Mouse (Mus musculus) spleen, adult 2 months (tissue): Measurements from ENCODE around the gene Lrrc27. TPM values are rescaled to one million over a fixed set of nuclear protein-coding genes. Genes with fewer than 3 reads are reported as not detected.

Experiments
- DNase-seq, 2 experiments: peaks; one replicate each; pipeline versions ENCODE4 v3.0.0 to v3.0.0-alpha.2; 2012 to 2021; ENCODE audit warnings: low spot score in 2 of 2, low read depth in 1 of 2
- H3K27ac ChIP-seq: fragments of 200-500 bp; 2 replicates; pipeline ENCODE4 v1.5.1; 2012; ENCODE audit warnings: low read length, inconsistent platforms; ENCODE audit not compliant: insufficient read depth
- H3K27me3 ChIP-seq: fragments of 200-500 bp; 2 replicates; pipeline ENCODE4 v1.6.1; 2012; ENCODE audit warnings: mild to moderate bottlenecking, moderate library complexity, low read length, inconsistent platforms; ENCODE audit not compliant: control insufficient read depth, insufficient read depth
- H3K36me3 ChIP-seq: fragments of 200-500 bp; 2 replicates; pipeline ENCODE4 v1.6.1; 2012; ENCODE audit warnings: mild to moderate bottlenecking, low read length, inconsistent platforms; ENCODE audit not compliant: control insufficient read depth, insufficient read depth
- H3K4me1 ChIP-seq: fragments of 200-500 bp; 2 replicates; pipeline ENCODE4 v1.6.1; 2011; ENCODE audit warnings: inconsistent platforms; ENCODE audit not compliant: control insufficient read depth, insufficient read depth, insufficient read length
- H3K4me3 ChIP-seq: fragments of 200-500 bp; 2 replicates; pipeline ENCODE4 v1.5.1; 2011; ENCODE audit warnings: mild to moderate bottlenecking, inconsistent platforms; ENCODE audit not compliant: insufficient read depth, insufficient read length; ENCODE audit errors: extremely low read depth
- CTCF ChIP-seq: fragments of 200-500 bp; IDR thresholded peaks from 2 replicates; pipeline ENCODE4 v1.5.1; 2011; ENCODE audit warnings: mild to moderate bottlenecking, inconsistent platforms; ENCODE audit not compliant: insufficient read depth, insufficient read length, insufficient replicate concordance; ENCODE audit errors: extremely low read depth
- POLR2A ChIP-seq: fragments of 200-500 bp; IDR thresholded peaks from 2 replicates; pipeline ENCODE4 v1.6.1; 2011; ENCODE audit warnings: low read depth, low read length, inconsistent platforms
- WGBS: fragments of 180-500 bp; shearing (Covaris S2); methylation state at CpG from one replicate; pipeline ENCODE4 v1.1.7; 2018; 5-methylcytosine and 5-hydroxymethylcytosine counted together
- polyA plus RNA-seq: library from polyadenylated mRNA; depleted of rRNA; stranded (reverse); fragments of >200 nt; gene quantifications from 2 replicates; pipeline ENCODE4 v1.2.3, GENCODE M21; 2012; rRNA removed

Gene Lrrc27
- polyA plus RNA-seq, 1 experiment = 1.8 TPM

DNA sequence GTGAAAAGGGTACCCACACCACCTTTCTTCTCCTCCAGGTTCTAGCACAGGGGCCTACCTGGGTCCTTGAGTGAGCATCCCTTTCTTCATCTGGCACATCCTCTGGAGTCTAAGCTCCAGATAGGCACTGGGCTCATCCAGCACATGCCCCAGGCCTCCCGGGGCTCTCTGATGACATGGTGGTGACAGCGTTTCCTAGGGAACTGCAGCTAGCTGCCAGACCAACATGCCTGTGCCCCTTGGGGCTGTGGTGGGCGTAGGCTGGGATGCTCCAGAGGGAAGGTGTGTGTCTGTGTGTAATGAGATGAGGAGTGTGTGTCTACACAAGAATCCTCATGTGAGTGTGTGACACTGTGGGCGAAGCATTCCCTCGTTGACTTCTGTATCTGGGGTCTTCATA, 66.8 kb downstream of the Lrrc27 start:
- no peak overlapping the region for H3K4me3 ChIP-seq
- no peak for DNase-seq
- no peaks in the 10 kb centered on the region for H3K4me1 ChIP-seq
- H3K27me3 ChIP-seq = no peaks in the 10 kb centered on the region
- no peak overlapping the region for H3K27ac ChIP-seq
- TF ChIP-seq CTCF = no peak
- TF ChIP-seq POLR2A = no peak
- WGBS = 82% methylated on average over 5 of the region's 5 CpGs
- no peaks in the 10 kb centered on the region for H3K36me3 ChIP-seq

DNA sequence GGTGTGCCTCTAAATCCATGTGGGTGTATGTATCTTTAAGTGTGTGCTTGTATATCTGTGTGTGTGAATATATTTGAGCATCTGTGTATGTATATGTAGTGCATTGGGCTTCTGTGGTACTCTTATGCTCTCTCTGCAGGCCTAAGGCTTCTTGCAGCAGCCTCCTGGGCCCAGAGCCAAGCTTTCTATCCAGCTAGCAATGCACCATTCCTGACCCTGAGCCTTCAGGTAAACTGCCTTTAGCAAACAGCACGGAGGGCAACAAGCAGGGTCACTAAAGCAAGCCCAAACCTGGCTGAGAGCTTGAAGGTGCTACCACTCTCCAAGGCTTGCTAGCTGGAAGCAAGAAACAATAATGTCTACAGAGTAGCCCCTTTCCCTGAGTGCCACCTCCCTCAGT, 67.3 kb downstream of the Lrrc27 start:
- TF ChIP-seq CTCF = no peak
- no peak for TF ChIP-seq POLR2A
- WGBS = 83% methylated on average over 1 of the region's 1 CpGs
- no peaks in the 10 kb centered on the region for H3K27me3 ChIP-seq
- no peak overlapping the region for H3K27ac ChIP-seq
- H3K4me3 ChIP-seq = no peak overlapping the region
- H3K4me1 ChIP-seq = no peaks in the 10 kb centered on the region
- no peaks in the 10 kb centered on the region for H3K36me3 ChIP-seq
- no peak for DNase-seq

DNA sequence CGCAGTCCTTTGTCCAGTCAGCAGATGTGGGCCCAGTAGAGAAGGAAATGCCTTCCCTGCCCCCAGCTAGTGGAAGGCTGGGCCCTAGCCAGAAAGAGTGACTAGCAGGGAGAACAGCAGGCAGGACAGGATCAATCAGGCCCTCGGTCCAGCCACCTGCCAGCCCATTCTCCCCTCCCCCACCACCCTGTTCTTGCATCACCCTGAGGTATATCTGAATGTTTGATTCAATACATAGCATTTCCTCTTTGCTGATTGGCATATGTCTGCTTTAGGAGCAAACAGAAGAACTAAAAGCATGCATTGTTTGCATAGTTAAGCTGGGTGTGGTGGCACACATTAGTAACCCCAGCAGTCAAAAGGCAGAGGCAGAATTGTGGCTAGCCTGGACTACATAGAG, 68.4 kb downstream of the Lrrc27 start:
- H3K27me3 ChIP-seq = no peaks in the 10 kb centered on the region
- H3K36me3 ChIP-seq = no peaks in the 10 kb centered on the region
- no peak overlapping the region for H3K27ac ChIP-seq
- H3K4me3 ChIP-seq = no peak overlapping the region
- TF ChIP-seq POLR2A = no peak
- no peak for TF ChIP-seq CTCF
- WGBS = 54% methylated on average over 2 of the region's 2 CpGs
- no peak for DNase-seq
- H3K4me1 ChIP-seq = no peaks in the 10 kb centered on the region

DNA sequence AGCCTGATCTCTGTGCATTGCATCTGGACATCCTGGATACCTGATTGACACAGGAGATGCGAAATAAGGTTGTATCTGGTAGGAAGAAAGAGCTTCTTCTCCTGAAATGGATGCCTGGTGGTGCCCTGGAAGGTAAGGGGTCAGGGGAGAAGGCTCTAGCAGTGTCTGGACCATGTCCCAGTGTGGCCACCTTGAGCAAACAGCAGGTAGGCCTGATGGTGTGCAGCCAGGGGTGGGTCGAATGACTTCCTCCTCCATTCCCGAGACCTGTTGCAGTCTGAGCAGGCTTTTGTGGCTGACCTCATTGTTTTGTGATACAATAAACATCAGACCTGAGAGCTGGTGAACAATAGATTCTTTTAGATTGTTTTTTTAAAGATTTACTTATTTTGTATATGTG, 69.2 kb downstream of the Lrrc27 start:
- no peak overlapping the region for H3K27ac ChIP-seq
- no peaks in the 10 kb centered on the region for H3K27me3 ChIP-seq
- no peaks in the 10 kb centered on the region for H3K4me1 ChIP-seq
- no peak for DNase-seq
- no peak overlapping the region for H3K4me3 ChIP-seq
- H3K36me3 ChIP-seq = no peaks in the 10 kb centered on the region
- no peak for TF ChIP-seq CTCF
- no peak for TF ChIP-seq POLR2A
- 69% methylated on average over 3 of the region's 3 CpGs for WGBS

DNA sequence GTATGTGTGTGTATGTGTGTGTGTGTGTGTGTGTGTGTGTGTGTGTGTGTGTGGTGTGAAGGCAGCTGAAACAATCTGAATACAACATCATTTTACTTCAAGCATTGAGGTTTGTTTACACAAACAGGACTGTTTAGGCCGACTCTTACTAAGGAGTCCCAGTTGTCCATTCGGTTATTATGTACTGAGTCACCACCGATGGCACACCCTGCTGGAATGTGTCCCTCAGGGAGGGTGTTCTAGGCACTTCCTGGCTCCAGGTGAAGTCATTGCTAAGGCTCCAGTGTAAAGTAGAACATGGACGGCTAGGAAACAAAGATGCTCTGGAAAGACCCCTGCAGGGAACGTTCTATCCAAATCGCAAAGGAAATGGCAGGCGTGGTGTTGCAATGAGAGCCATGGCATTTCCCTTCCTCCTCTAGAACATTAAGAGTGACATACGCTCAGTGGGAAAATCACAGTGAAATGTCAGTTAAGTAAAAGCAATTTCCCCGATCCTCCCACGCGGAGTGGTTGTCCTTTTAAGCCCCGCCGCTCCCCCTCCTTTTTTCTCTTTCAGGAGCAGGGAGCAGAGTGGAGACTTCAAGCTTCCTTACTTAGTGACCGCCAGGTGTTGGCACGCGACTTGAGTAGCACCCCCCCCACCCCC, 72.6 kb downstream of the Lrrc27 start:
- Histone ChIP-seq H3K4me1 (no peaks in the 10 kb centered on the region), H3K4me3 (no peak overlapping the region), H3K36me3 (no peaks in the 10 kb centered on the region), H3K27me3 (no peaks in the 10 kb centered on the region), H3K27ac (no peak overlapping the region)
- TF ChIP-seq POLR2A (no peak), CTCF (no peak)
- no peak for DNase-seq
- 81% methylated on average over 16 of the region's 16 CpGs for WGBS

DNA sequence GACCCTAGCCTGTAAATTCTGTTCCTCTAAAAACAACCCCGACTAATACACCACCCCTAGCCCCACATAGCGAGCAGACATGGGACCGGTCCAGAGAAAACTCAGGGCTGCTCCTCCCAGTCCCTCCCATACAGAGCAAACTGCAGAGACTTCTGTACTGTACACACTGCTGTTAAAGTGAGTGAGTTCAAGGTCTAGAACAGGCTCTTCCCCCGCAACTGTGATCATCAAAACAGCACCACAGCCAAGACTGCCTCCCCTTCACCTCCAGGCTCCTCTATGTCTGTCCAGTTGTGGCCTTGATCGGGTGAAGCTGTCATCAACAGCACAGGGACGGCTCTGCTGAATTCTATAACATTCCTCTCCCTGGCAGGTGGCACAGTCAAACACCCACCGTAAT, 75.8 kb downstream of the Lrrc27 start:
- TF ChIP-seq POLR2A (no peak), CTCF (no peak)
- no peak overlapping the region for H3K4me3 ChIP-seq
- H3K4me1 ChIP-seq = no peaks in the 10 kb centered on the region
- no peak overlapping the region for H3K27ac ChIP-seq
- H3K27me3 ChIP-seq = no peaks in the 10 kb centered on the region
- WGBS = 90% methylated on average over 7 of the region's 7 CpGs
- DNase-seq = no peak
- H3K36me3 ChIP-seq = no peaks in the 10 kb centered on the region

Other genes with a start within 250 kb of the Lrrc27 start
- gene Dpysl4, start 127.0 kb upstream of the Lrrc27 start, polyA plus RNA-seq = 0.49 and 0.71 TPM in 2 replicates
- gene Stk32c, start 319 bp downstream of the Lrrc27 start, polyA plus RNA-seq = 7.5 and 9.4 TPM in 2 replicates
- 6.4 and 7.6 TPM in 2 replicates for gene Pwwp2b, start 35.5 kb downstream of the Lrrc27 start, polyA plus RNA-seq
- gene Inpp5a, start 176.1 kb downstream of the Lrrc27 start, polyA plus RNA-seq = 10.3 and 13.4 TPM in 2 replicates